Mouse (Mus musculus) right cerebral cortex, postnatal 4 days (tissue): Measurements from ENCODE around the gene Rbpjl.

Experiments used
- DNase-seq: peaks from one replicate; pipeline ENCODE4 v3.0.0-alpha.2; 2022

Gene Rbpjl

DNA sequence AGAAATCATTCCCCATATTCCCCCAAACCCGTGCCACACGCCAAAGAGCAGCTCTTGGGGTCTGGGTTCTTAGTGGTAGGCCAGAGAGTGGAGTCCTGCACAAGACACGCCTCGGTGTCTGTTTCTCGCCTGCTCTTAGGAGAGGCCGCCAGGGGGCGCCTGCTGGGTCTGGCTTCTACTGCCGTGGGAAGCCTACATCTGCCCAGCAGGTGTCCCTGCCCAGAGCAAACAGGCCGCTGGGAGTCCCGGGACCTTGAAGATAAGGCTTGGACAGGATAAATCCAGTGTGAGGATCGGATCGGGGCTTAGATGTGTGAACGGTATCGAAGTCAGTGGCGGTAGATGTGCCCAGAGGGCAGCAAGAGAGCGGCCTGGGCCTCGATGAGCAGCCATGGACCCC is at the start of gene Rbpjl:
Gene Rbpjl, plus strand, starts transcription at position 236 of the 400 bp plus-strand sequence.
- DNase-seq, result peak; percentile 68

DNA sequence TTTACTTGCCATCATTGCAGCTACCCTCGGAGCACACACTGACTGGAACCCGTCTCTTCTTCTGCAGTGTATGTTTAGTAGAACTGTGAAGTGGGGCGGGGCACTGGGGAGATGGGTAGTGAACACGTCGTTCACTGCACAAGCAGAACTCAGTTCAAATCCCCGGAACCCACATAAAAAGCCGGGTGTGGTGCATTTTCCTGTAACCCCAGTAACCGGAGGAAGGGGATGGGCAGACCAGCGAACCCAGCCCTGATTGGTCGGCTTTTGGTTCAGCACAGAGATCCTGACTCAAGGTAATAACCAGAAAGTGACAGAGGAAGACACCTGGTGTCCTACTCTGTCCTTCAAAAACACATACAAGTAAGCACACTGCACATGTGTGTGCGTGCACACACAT is 49.6 kb upstream of the Rbpjl start:
- no peak for DNase-seq

DNA sequence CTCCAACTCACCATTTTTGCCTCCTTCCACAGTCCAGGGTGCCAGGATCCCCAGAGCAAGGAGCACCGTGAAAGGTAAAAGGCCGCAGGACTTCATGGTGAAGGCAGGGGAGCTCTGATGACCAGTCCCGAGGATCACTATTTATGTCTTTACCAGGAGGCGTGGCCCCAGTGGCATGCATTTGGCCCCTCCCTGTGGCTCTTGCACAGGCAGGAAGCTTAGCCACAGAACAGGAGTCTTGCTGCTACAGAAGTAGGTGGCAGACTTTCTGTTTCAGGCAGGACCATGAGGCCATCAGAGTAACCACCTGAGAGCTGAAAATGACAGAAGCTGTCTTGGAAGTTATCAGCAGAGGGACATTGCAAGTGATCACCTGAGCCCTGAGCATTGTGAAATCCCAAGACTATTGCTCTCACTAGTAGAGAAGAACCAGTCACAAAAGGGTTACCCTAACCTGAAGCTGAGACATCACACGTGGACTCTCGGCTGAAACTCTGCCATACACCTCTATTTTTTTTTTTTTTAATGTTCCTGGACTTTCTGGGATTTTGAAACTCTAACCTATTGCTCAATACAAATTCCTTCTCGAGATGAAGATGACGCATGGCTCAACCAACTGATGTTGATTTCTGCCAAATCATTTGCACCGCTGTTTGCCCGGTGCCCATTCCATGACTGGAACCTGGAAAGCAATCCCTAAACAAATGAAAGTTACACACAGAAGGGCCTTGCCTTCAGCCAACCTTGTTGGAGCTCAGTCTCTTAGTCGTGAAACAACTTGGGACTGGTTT is 46.6 kb upstream of the Rbpjl start:
- no peak for DNase-seq

DNA sequence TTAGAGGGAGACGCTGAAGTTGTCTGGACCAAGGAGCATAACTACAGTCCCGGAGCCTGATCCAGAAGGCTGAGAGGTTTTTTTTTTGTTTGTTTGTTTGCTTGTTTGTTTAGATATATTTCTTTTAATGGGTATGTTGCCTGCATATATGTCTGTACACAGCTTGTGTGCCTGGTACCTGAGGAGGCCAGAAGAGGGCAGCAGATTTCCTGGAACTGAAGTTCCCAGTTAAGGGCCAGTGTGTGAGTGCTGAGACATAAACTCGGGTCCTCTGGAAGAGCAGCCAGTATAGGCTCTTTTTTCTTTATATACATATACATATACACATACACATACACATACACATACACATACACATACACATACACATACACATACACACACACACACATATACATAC is 44.6 kb upstream of the Rbpjl start:
- DNase-seq, result no peak

DNA sequence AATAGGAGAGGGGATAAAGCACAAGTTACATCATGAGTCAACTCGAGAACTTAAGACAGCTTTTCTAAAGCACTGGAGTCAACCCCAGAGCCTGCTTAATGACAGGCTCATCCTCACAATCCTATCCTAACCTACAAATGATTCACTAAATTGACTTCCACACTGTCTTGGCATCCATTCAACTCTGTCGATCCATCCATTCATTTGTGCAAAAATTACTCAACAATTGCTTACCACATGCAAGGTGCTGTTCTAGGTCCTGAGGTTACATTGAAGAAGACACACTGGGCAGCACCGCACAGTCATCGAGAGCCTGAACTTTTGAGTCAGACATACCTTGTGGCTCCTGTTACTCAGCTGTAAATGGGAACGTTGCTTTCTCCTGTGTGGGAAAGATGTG is 43.9 kb upstream of the Rbpjl start:
- DNase-seq, result no peak

DNA sequence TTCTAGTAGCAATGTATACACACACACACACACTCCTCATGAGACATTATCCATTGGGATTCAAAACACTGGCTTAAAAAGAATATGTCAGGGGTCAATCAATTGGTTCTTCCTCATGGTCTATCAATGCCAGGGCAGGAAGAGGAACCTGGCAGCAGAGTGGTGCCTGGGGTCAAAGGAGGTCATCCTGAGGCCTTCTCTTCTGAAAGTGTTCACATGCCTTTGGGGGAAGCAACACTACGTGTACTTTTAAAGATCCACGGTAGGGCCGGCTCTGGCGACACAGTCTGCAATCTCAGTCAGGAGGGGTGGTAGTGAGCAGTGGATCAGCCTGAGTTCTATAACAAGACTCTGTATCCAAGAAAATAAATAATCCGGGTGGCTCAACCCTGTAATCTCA is 43.3 kb upstream of the Rbpjl start:
- DNase-seq, result no peak

DNA sequence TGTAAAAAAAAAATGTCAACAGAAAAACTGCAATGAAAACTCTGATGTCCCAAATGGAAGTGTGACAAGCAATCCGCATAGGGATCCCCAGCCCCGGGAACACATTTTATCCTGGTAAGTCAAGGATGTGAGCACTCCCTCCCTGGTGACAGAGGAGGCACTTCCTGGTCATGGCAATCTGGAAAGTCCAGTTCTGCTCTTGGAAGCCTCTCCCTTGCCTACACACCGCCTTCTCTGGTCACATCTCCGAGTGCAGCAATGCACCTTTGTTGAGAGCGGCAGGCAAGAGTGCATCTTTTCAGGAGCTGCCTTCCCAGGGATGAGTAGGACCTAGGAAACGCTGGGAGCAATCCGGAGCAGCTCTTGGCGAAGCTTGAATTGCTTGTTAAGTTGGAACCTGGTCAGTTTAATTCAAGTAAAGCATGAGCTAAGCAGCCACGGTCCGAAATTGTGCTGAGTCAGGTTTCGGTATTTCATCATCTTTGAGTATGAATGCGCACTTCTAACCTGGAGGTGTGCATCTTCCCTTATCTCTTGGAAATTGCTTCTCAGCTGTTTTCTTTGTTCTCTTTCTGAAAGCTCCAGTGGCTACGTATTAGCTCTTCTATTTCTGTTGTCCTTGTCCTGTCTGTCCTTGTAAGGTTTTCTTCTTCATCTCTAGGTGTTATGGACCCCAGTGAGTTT is 41.8 kb upstream of the Rbpjl start:
- no peak for DNase-seq

DNA sequence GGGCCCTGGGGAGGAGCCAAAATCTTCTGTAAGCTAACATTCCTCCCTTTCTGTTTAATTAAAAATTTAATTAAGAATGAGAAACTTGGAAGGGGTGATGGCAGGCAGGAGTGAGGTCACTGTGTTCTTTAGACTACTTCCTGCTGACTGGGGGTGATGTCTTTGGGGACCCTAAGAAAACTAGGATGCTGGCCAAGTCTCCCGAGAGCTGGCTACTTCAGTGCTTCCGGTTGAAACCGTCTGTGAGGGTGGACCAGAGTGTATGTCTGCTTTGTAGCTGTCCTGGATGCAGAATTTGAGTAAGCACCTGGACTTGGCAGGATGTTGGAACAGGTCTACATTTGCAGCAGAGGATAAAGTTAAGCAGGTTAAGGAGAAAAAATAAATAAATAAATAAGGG is 36.0 kb upstream of the Rbpjl start:
- DNase-seq, result no peak

DNA sequence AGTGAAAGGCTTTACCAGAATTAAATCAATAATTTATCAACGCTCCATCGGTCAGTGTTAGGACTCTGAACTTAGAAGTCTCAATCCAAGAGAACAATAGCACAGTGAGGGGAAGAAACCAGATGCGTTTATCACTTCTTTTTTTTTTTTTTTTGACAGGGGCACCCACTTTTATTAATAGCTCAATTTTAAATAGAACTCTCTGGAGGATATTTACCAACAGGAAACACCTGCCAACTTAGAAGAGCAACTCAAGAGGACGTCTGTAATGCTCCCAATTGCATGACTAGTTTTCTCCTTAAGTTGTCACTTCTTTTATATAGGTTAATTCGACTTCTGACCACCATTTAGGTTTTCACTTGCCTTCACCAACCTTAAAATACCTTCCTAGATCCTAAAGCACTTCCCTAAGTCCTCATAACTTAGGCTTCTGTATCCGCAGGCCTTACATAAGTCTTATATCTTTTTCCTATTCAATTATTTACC is 34.3 kb upstream of the Rbpjl start:
- no peak for DNase-seq

DNA sequence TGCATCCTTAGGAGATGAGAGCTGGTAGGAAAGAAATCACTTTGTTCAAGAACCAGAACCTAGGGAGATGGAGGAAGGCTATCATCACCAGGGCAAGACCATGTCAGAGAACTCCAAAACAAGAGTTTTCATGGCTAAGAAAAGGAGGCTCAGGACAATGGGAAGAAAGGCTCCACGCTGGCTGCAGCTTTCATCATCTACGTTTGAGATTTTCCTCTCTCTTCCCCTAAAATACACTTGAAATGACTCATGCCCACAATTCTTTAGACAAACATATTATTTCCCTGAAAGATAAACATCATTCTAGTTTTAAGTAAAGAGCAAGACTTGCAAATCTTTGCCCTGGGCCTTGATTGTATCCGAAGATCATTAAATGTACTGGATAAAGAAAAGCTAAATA is 31.6 kb upstream of the Rbpjl start:
- DNase-seq, result no peak

DNA sequence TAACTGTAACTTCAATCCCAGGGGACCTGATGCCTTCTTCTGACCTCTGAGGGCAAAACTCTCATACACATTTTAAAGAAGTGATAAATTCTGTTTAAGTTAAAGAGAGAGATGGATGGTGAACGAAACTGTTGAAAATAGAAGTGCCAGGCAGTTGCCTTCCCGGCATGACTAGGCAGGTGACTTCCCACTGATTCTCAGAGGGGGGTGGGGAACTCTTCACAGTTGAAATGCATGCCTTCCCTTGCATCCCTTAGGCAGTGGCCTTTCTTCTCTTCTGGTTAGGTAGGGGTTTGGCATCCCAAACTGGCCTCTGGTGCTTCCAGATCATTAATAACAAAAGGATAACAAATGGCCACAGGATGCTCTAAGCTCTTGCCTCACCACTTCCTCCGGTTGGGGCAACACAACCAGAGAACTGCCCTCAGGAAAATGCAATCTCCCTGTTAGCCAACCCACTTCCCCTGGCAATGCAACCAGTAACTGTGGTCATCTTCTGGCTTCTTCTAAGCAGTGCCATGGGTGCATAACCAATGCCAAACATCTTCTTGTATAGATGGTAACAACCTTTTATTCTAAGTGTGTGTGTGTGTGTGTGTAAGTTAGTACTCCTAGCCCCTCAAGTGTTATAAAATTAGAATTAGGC is 30.4 kb upstream of the Rbpjl start:
- DNase-seq, result no peak

DNA sequence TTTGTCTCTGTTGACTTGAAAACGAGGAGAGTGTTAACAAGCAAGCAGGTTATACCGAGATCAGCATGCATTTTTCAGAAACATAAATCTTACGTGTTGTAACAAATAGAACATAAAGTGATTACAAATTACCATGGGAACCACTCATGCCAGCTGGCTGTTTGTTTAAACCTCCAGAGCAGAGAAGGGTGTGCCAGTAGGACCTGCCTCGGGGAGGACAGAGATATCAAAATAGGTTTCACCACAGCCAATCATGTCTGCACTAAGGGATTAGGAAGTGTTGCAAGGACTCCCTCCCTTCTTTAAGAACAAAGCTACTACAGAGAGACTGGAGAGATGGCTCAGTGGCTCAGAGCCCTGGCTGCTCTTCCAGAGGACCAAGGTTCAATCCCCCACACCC is 29.8 kb upstream of the Rbpjl start:
- no peak for DNase-seq

DNA sequence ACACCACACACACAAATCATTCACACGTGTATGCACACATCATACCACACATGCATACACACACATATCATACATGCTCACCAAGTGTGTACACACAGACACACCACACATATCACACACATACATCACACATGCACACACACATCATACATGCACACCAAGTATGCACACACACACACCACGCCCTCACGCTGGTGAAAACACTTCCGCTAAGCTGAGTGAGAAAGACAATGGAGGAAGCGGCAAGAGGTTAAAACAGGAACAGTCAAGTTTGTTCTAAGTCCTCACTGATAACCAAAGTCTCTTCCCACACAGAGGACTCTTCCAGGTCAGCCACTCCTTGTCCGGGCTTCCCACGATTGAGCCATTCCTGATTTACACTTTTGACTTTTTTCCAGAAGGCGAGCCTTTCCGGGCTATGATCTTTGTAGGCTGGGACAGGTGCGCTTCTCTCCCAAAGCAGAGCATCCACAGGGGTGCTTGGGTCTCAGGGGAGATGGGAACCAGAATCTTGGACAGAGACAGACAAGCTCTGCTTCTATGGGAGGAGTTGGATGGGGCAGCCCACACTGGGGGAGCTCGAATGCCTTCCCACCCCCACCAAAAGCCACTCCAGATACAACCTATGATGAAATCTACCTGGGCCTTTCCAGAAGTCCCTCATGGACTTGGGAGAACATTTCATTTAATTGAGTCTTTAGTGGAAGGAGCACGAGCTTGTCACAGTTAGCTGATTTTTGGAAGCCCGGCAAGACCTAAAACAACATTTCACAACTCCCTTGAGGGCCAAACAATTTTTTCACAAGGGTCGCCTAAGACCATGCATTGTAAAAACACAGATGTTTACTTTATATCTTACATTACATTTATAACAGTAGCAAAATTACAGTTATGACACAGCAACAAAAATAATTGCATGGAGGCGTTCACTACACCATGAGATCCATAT is 25.2 kb upstream of the Rbpjl start:
- no peak for DNase-seq

DNA sequence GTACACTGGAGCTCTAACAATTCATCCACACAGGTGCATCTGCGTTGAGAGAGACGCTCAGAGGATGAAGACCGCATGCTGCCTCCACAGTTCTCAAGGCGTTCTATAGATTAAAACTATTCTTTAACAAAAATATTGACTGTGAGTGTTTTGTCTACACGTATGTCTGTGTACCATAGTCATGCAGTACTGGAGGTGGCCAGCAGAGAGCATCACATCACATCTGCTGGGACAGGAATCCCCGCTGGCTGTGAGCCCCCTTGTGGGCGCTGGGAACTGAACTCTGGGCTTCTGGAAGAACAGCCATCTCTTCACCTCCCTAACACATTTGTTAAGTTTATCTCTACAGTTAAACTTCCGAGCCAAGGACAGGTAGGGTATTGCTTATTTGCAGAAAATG is 21.2 kb upstream of the Rbpjl start:
- DNase-seq, result no peak

DNA sequence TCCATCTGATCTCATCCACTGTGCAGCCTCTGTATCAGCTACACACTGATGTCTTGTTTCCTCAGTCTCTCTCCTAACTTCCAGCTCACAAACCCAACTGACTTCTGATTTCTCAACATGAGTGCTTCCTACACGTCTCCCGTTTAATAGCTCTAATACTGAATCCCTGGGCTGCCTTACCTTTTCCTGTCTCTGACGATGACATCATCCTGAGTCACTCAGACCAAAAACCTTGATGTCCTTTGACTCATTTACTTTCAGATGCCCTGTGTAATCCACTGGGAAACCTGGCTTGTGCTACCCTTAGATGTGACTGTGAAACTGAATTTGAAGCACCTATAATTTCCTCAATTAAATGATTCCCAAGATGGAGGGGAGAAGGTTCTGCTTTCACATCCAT is 20.0 kb upstream of the Rbpjl start:
- DNase-seq, result no peak

DNA sequence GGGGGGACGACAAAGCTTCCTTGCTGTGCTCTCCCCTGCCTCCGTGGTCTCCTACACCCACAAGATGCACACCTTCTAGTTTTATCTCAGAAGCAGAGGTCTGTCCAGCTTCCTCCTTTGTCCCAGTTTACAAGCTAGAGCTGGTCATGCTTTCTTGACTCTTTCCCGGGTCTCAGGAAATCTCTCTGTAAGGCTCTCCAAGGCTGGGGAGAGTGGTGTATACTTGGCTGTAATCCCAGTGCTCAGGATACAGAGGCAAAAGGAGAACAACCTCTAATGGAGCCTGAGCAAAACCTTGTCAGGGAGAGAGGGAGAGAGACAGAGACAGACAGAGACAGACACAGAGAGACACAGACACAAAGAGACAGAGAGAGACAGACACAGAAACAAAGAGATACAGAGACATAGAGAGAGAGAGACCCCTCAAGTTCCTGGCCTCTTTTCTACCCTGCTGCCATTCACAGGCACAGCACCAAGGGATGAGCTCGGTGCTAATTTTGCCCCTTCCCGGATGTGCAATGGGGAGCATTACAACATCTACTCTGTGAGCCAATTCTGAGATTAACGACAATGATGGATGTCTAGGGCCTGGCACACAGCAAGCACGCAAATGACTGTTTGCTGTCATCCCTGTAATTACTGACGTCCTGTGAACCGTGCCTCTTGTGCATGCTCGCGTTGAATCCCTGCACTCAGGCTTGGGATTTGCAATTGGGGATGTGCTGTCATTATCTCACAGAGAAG is 19.1 kb upstream of the Rbpjl start:
- no peak for DNase-seq

DNA sequence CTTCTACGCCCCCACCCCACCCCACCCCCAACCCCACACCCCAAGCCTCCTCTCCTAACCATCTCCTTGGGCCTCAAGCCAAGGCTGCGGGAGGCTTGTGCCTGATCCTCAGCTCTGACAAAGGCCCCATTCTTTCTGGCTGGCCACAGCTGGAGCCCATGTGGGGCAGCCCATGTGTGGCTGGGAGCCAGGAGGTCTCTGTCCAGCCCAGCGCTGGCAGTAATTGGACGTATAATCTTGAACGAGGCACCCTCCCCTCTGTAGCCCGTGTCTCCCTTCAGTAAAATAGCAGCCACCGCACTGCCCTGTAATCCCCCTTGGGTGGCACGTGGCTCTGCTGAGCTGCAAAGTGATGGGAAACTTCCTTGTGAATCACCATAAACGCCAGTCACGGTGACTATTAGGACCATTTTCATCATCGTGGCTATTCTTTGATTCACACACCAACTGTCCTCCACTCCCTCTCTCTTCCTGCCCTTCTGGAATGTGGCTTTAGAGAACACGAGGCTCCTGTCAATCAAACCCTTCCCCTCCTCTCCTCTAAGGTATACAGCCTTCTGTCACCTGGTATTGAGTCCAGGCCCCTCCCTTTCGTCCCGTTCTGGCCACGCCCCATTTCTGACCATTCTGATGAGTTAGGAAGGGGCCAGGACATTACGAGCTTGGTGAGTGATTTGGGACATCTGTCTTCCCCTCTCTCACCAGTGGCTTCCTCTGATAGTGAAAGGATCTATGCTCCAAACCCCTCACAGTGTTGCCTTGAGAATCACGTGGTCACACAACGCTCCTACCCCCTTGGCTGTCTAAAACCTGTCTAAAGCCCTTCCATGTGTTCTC is 16.8 kb upstream of the Rbpjl start:
- peak; percentile 57 for DNase-seq

DNA sequence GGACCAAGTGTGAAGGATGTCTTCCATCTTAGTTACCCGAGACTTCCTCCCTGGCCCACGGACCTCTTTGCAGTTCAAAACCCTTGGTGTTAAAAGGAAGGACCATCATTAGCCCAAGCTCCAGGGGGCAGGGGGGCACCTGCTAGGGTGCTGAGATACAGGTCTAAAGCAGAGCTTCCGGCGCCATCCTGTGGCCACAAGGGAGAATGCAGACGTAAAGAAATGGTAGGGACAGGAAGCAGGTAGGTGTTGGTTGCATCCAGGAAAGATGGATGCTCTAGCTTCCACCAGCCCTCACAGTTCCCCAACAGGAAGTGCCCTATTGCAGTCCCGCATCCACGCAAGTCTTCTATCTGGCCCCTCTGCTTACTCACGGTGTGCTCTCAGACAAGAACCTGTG is 16.0 kb upstream of the Rbpjl start:
- peak; percentile 49 for DNase-seq

DNA sequence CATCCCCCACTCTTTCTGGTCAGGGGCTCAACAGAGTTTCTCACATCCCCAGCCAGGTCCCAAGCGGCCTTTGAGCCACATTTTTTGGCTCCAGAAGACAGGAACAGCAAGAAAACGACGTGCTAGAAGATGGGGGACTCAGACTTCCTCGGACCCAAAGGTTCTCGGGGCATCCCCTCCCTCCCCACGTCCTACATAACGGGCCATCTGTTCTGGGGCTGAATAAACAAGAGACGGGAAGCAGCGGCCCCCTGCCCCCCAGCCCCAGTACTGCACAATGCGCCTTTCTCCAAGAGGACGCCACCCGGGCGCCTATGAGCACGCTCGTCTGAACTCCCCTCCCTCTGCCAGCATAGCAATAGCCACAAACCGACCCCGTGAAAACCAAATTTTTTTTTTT is 13.9 kb upstream of the Rbpjl start, which contains the start of gene Slpi:
Gene Slpi, minus strand, starts transcription at position 76 of the 400 bp plus-strand sequence.
- DNase-seq, result peak; percentile 51

DNA sequence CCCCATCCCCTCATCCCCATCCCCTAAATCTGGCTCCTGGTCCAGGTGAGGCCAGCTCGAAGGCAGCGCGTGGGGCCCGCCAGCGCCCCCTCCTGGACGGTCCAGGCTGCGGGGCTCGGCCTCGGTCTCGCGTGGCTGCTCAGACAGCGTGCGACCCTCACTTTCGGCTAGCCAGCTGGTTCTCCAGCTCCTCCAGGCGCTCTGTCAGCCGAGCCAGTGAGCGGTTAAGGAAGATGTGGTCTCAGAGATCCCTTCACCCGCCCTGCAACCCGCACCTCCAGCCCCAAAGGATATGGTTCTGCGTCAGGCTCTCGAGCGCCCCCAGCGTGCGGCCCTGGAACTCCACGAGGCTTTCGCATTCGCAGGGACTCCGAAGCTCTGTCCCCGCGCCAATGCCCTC is 13.4 kb upstream of the Rbpjl start:
- peak; percentile 95 for DNase-seq

DNA sequence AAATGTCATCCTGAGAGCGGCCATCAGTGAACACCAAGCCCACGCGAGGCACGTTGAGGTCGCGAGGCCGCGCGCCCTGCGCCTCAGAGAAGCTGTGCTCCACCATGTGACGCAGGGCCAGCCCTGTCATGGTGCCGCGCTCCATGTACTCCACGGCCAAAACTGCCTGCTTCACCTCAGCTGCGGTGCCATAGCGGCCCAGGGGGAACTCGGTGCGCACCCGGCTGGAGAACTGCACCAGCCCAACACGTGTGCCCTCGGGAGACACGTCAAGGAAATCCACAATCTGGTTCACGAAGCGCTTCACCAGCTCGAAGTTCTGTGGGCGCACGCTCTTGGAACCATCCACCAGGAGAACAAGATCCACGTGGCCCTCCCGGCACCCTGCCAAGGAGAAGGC is 9.8 kb upstream of the Rbpjl start:
- no peak for DNase-seq
